Mouse (Mus musculus): Measurements from ENCODE around the gene Slc48a1.

Slc48a1 gene

DNA sequence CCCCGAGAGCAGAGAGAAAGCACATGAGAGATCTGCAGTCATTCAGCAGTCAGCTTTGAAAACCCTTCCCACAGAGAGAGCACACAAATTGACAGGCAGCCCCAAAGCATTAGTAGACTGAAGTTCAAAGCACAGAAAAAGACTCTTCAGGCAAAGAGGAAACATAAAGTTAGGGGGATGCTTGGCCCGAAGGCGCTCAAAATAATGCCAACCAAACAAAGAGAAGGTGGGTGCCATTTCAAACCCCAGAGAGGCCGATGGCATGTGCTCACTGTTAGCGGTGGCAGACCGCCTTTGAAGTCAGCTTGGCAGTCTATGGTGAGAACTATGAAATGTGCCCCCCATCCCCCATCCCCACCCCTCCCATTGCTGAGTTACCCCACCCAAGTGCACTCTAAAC is 63.7 kb downstream of the Slc48a1 start:
- DNase-seq (ENCODE audit: low spot score in 2 of 2): no peak
